Mouse (Mus musculus) kidney, adult 8-10 months (tissue): Measurements from ENCODE around the gene Bcl2l10.
"Not testable (repeated sequence)": the region's sequence is repeated elsewhere in the genome, so short reads cannot be mapped to it uniquely, and the experiment has no call there.

Experiments used
- DNase-seq, 2 experiments: peaks; one replicate each; pipeline ENCODE4 v3.0.0; 2022

The Bcl2l10 gene

DNA sequence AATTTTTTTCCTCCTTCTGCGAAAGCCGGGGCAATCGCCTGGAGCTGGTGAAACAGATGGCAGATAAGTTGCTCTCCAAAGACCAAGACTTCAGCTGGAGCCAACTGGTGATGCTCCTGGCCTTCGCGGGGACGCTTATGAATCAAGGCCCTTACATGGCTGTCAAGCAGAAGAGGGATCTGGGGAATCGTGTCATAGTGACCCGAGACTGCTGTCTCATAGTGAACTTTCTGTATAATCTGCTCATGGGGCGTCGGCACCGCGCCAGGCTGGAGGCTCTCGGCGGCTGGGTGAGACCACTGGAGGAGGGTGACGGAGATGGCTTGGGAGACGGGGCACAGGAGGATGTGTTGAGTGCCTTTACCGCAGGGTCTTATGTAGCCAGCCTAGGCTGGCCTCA is 508 bp downstream of the Bcl2l10 start:
- DNase-seq, result no peak

DNA sequence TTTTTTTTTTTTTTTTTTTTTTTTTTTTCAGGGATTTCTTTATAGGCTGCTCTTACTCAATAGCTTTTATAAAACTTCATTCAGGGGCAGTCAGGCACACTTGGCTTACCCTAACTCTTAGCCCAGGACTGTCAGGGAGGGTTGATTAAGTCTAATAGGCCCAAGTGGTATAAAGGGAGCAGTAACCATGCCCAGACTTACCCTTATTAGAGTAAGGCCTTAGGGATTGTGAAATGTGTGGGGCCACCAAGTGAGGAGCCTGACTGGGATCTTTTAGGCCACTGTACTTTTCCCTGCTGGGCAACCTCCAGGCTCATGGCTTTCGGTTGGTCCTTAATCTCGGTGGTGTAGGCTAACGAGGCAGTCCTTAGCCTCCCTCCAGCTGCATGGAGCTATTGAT is 1.1 kb downstream of the Bcl2l10 start:
- no peak for DNase-seq

DNA sequence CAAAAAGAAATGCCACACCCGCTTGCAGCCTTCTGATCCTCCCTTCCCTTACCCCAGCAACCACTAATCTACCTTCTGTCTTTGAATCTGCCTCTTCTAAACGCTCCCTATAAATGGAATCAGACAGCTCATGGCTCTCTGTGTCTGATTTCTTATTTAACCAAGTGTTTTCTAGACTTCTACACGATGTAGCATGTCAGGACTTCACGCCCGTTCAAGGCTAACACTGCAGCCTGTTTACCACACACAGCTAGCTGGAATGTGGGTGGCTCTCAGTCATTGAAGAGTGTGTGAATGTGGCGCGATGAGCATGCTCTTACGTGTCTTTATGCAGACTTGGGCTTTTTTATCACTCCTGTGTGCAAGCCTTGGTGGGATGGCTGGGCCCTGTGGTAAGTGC is 5.5 kb downstream of the Bcl2l10 start:
- DNase-seq, result no peak

DNA sequence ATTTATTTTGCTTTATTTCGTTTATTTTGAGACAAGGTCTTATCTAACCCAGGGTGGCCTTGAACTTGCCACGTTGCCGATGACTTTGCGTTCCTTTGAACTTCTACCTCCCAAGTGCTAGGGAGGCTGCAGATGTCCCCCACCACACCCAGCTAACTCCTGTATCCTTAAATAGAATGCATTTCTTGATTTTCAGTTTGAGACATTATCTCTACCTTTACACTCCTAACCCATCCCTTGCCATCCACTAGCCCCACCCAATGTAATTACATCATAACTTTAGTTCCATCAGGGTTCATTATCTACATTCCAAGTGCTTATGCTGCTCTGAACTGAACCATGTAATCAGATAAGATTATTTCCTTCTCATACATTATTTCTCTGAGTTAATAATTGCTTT is 8.2 kb downstream of the Bcl2l10 start:
- DNase-seq, result no peak

DNA sequence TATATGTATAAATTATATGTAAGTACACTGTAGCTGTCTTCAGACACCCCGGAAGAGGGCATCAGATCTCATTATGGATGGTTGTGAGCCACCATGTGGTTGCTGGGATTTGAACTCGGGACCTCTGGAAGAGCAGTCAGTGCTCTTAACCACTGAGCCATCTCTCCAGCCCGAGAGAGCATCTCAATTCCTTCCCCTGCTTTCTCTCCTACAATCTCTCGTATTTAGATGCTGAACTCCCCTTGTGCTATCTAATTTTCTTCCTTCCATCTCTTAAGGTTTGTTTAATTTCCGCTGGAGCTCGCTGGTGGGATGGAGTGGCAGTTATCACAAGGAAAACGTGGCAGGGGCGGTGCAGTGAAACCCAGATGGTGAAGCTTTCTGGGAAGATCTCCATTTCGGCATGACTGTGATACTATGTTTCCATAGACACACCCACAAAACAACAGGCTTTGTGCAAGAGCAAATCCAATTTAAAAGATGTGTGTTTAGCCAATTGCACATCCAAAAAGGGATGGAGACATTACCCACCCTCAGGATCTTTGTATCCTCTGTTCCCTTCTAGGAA is 9.6 kb downstream of the Bcl2l10 start:
- DNase-seq, result no peak

DNA sequence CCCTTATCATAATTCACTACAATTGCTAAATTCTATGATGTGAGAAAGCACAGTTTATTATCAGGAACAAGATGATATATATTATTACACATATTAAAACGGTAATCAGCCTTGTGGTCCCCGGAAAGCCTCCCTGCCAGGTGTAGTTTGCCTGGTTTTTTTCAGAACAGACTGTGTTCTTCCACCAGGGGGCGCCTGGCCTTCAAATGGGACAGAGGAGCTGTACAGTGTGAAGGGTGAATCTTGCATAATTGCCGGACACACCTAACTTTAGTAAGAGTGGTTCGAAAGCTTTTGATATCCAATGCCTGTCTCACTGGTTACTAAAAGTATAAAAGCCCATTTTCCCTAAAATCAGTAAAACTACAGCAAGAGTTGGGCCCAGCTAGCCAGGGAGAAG is 14.1 kb downstream of the Bcl2l10 start:
- DNase-seq, result peak; percentile 21 to 58

DNA sequence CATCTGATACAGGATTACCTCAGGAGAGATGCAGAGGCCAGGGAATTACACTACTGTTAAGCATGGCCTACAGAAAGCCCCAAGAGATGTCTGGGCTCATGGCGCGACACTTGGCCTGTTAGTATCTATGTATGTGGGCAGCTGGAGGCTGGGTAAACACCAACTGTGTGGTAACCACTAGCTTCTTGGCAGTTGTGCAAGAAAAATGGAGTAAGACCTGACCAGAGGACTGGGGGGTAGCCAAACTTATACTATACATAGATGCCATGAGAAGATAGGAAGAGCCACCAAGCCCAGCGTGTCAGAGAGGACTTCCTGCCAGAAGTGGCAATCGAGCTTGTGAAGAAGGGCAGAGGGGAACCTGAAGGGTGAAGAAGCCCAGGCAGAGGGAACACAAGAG is 14.6 kb downstream of the Bcl2l10 start:
- DNase-seq, result no peak

DNA sequence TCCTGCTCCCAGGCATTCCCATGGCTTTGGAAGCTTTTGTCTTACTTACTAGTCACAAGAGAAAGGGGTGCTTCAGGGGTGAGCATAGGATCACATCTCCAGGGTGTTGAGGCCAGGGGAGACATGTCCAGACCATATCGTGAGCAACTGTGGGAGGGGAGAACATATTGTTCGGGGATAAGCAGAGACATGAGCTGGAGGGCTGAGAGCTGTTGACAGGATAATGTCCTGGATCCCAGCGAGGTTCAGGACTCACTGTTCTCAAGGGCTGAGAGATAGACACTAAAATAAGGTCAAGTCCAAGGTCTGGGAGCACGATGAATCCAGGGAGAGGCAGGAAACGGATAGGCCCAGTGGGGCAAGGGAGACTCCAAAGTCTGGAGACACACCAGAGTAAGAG is 15.4 kb downstream of the Bcl2l10 start:
- no peak for DNase-seq

DNA sequence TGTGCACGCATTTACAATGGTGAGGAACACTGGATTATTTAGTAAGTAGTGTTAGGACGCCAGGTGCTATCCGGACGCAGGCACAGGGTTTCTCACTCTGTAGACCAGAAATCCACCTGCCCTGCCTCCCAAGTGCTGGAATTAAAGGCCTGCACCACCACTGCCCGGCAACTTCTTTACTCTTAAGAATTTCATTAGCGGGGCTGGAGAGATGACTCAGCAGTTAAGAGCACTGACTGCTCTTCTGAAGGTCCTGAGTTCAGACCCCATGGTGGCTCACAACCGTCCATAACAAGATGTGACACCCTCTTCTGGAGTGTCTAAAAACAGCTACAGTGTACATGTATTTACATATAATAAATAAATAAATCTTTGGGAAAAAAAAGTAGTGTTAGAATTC is 16.1 kb downstream of the Bcl2l10 start:
- DNase-seq, result not testable (repeated sequence)

DNA sequence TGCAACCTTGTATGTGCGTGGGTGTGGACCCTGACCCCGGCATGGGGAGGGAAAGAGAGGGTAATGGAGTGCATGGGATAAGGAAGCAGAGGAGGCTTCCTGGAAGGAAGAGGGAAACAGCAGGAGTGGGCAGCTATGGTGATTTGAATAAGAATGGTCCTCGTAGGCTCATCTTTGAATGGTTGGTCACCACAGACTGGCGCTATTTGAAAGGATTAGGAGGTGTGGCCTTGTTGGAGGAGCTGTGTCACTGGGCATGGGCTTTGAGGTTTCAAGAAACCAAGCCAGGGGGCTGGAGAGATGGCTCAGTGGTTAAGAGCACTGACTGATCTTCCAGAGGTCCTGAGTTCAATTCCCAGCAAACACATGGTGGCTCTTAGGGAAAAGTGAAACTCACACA is 17.6 kb downstream of the Bcl2l10 start:
- no peak for DNase-seq

DNA sequence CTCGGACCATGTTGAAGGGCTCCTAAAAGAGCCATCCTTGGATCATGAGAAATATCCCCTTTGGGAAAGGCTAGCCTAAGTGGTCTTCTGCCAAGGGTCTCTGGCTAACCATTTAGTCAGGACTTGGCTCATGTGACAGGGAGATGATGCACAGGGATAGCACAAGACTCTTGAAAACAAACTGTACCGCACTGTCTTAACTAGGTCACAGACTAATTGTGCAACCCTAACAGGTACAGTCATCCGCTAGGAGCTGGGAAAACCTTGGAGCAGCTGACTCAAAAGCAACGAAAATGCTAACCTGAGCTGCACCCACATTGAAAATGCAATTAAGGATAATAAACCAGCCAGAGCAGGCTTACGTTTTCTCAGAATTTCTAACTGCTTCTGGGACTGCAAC is 18.6 kb downstream of the Bcl2l10 start:
- DNase-seq, result no peak

DNA sequence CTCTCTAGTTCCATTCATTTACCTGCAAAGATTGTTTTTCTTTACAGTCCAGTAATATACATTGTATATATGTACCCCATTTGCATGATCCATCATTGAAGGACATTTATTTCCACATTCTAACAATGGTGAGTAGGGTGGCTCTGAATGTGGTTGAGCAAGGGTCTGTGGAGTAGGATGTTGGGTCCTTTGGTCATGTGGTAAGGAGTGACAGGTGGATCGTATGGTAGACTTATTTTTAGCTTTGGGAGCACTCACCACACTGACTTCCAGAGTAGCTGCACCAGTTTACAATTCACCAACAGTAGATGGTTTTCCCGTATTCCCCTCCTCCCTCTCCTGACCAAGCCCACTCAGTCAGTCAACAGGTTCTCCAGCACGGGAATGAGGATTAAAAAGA is 21.2 kb downstream of the Bcl2l10 start:
- DNase-seq, result no peak

DNA sequence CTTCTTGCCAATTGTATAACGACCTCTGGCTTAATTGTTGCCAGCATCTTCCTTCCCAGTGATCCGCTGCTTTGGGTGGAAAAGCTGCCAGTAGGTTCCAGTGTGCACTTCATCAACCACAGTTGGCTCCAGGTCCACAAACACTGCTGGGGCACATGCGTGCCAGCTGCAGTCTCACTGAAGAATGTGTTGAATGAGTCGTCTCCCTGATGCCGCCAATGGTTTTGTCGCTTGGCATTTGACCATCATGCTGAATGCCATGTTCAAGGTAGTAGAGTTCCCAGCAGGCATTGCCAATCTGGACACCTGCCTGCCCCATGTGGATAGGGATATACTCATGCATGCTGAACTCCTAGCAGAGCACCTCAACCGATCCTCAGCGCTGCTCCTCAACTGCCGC is 28.0 kb downstream of the Bcl2l10 start:
- no peak for DNase-seq

DNA sequence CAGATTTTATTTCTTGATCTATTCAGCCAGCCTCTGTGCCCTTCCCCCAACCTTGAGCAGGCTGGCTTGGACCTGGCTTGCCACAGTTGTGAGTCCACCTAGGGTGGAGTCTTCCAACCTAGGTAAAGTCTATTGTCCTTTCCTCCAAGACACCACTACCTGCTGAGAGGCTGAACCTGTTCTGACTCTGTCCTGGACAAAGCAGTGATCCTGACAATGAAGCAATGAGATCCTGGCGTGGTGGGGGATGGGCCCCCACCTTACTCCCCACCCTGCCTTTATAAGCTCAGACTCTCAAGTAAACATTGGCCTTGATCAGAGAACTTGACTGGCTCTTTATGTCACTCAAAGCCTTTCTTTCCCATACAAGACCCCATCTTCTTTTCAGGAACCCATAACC is 28.9 kb downstream of the Bcl2l10 start:
- DNase-seq, result no peak

DNA sequence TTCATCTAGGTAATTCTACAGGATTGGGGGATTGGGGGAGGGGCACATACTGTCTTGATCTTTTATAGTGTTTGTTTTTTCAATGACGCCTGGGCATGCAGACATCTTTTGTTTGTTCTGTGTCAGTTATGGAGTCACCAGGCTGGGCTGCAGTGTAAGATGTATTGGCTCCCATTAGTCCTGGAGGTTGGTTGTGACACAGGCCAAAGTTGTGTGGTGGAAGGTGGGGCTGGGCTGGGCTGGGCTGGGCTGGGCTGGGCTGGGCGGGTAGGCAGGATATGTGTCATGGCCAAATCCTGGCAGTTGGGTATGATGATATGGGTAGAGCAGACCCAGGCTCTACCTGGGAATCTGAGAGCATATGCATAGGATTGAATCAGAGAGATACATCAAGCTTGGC is 31.2 kb downstream of the Bcl2l10 start:
- no peak for DNase-seq

DNA sequence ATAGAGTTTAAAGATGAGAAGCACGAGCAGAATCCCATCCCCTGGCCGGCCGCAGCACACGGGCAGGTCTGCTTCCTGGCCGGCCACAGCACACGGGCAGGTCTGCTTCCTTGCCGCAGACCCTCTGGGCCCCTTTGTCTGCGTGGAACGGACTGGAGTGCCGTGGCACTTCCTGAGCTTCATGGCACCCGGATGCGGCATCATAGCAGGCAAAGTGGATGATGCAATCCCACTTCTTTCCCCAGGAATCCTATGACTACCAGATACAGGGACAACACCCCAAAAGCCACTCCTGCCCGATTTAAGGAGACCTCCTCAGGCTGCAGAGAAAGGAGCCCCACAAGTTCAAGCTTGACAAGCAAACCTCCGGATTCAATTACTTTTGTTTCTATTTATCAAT is 35.3 kb downstream of the Bcl2l10 start:
- DNase-seq, result no peak

DNA sequence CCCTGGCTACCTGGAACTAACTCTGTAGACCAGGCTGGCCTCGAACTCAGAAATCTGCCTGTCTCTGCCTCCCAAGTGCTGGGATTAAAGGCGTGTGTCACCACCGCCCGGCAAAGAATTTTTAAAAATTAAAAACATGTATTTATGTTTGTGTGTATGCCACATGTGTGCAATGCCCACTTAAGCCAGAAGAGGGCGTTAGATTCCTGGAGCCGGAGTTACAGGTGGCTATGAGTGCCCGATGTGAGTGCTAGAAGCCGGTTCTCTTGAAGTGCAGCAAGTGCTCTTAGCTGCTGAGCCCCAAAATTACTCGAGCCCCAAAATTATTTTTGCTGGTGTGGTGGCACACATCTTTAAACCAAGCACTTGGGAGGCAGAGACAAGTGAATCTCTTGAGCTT is 36.2 kb downstream of the Bcl2l10 start:
- DNase-seq, result no peak

DNA sequence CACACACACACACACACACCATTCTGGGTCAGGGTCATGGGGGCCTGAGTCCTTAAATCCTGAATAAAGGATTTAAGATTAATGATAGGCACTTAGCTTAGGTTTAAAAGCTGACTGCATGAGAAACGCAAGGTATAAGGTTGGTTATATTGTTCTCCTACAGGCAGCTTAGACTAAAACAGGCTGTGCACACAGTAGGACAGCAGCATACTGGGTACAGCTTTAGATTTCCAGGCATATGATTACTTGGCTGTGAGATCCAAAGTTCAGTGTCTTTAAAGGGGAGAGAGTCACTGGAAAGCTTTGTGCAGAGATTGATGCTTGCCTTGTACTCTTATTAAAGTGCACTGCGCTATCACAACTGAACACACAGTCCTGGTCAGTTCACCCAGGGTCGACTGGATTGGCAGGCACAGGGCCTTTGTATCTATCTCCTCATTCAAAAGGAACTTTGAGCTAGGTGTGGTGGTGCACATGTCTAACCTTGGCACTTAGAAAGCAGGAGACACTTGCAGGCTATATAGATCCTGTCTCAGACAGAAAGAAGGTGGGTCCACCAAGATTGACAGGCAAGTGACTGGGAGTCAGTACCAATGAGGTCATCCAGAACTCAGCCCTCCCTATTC is 36.9 kb downstream of the Bcl2l10 start:
- DNase-seq, result no peak

DNA sequence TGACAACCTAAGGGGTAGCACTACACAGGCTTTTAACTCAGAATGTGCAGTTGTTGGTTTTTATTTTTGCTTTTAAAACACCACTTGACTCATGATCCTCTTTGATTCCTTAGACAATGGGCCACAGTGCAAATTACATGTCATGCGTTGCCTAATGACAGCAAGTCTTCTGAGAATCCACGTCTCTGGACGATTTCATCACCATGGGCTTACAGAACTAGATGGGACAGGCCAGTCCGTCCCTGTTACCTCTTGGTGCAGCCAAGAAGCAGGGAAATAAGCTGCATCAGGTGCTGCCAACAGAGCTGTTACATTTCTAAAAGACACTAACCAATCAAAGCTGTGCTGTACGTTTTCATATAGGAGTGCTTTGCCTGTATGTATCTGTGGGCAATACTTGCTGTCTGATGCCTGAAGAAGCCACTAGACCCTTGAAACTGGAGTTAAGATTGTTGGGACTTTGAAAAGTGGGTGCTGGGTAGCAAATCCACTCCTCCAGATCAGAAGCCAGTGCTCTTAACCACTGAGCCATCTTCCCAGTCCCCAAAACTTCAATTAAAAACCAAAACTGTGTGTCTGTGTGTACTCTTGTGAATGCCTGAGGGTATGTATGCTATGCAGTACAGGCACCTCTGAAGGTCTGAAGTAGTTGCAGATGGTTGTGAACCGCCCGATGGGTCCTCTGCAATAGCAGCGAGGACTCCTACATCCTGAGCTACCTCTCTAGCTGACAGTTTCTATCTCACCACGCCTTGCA is 37.8 kb downstream of the Bcl2l10 start:
- no peak for DNase-seq

DNA sequence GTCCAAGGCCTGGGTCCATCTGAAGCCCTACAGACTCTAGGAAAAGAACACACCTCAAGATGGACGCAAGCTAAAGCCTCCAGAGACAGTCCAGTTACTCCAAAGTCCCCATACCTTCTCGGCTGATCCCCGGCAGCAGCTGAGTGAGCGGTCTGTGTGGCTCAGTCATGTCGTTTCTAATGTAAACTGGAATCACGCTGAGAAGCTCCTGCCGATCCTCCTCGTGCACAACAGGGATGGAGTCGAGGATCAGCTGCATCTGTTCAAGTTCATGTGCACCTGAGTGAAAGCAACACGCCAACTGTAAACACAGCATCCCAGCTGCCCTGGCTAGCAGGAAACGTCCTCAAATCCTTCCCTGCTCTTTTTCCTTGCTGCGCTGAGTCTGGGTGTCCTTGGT is 45.7 kb downstream of the Bcl2l10 start:
- DNase-seq, result no peak

DNA sequence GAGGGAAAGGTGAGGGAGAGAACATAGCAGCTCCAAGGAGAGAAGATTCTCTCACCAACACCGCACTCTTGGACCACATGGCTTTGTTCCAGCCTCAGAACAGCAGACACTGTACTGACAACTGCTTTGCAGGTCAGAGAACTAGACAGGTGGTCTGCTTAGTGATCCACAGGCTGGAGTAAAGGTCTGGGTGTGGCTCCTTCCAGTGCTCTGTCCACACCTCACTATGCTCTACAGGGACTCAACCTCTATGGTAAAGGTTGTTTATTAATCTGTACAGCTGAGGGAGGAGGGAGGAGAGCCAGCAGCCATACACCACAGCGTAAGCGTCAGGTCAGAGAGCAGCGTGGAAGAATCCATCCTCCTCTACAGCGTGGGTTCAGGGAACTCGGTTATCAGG is 48.4 kb downstream of the Bcl2l10 start:
- DNase-seq, result no peak

DNA sequence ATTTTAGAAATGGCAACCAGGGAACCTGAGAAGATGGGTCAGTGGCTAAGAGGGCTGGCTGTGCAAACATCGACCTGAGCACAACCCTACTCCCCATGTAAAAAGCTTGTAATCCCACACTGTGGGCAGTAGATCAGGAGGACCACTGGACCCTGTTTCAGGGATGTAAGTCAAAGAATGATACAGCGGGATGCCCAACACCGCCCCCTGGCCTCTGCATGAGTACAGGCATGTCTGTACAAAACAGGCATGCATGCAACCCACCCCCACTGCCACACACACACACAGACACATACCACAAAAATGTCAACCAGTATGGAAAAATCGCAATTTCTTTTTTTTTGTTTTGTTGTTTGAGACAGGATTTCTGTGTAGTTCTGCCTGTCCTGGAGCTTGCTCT is 51.5 kb downstream of the Bcl2l10 start:
- no peak for DNase-seq

DNA sequence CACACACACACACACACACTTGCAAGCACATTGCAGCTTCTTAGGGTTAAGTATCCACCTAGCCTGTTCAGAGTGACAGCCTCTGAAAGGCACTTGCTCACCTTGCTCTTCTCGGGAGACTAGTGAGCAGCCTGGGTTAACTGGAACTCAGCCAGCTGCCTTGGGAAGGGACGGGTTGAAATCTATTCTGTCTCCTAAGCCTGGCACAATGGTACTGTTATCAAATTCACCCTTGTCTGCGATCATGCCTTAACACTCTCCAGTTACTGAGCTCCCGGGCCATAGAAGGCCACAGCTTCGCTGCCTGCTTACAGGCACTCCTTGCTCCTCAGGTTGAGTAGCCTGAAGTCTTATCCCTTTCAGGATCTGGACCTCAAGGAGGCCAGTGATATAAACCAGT is 53.1 kb downstream of the Bcl2l10 start:
- DNase-seq, result no peak
